Mouse (Mus musculus): ENCODE data around the gene Anapc11. TPM values are rescaled to one million over a fixed set of nuclear protein-coding genes. Genes with fewer than 3 reads are reported as not detected.
"Not testable (repeated sequence)": the region's sequence is repeated elsewhere in the genome, so short reads cannot be mapped to it uniquely, and the experiment has no call there.

The Anapc11 gene
- polyA plus RNA-seq, 1 experiment from 2014 or later = 267 TPM

DNA sequence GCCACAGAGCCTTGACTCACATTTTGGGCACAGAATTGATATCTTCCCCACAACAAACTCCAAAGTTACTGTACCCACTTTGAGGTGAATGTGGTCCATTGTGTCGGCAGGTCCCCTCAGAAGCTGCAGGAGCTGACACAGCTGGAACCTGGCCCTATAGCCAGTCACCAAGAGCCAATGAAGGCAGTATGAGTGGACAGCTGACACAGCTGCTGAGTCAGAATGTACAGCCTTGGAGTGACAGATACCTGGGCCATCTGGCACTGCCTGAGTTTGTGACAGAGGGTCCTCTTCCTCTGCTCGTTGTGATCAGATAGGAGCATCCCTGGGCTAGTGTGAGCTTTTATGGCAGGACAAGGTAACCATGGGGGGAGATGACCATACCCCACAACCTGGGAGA, 43.0 kb upstream of the Anapc11 start:
- Histone ChIP-seq H3K9me3 (ENCODE audit: control insufficient read depth, low read depth, low read length) (no peaks in the 10 kb centered on the region), H3K4me2 (replicated peaks; ENCODE audit: low read depth, low read length) (no peak overlapping the region), H3K36me3 (ENCODE audit: control insufficient read depth, insufficient read depth, low read length) (peaks cover 12% of the 10 kb centered on the region), H3K4me1 (ENCODE audit: control insufficient read depth, insufficient read depth, low read length) (peaks cover 2% of the 10 kb centered on the region; the same call in 1 of the 2 replicates), H3K9ac (replicated peaks; ENCODE audit: low read depth, low read length) (no peak overlapping the region), H3K27me3 (ENCODE audit: control insufficient read depth, insufficient read depth, low read length) (no peaks in the 10 kb centered on the region), H3K4me3 (ENCODE audit: low read depth, low read length) (no peak overlapping the region), H3K27ac (ENCODE audit: low read length) (no peak overlapping the region)
- 74% methylated on average over 2 of the region's 2 CpGs for WGBS
- ATAC-seq (ENCODE audit: insufficient number of reproducible peaks, insufficient read depth, low FRiP score, low read depth) = no peak

DNA sequence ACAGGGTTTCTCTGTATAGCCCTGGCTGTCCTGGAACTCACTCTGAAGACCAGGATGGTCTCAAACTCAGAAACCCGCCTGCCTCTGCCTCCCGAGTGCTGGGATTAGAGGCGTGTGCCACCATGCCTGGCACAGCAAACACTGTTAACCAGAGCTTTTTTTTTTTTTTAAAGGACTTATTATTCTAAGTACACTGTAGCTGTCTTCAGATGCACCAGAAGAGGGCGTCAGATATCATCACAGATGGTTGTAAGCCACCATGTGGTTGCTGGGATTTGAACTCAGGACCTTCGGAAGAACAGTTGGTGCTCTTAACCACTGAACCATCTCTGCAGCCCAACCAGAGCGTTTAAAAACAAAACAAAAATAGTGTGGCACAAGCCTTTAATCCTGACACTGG, 39.4 kb upstream of the Anapc11 start:
- ATAC-seq (ENCODE audit: insufficient number of reproducible peaks, insufficient read depth, low FRiP score, low read depth); H3K27ac ChIP-seq (ENCODE audit: low read length); H3K9ac ChIP-seq (replicated peaks; ENCODE audit: low read depth, low read length); H3K9me3 ChIP-seq (ENCODE audit: control insufficient read depth, low read depth, low read length); H3K4me3 ChIP-seq (ENCODE audit: low read depth, low read length); H3K27me3 ChIP-seq (ENCODE audit: control insufficient read depth, insufficient read depth, low read length); H3K4me1 ChIP-seq (ENCODE audit: control insufficient read depth, insufficient read depth, low read length); H3K4me2 ChIP-seq (replicated peaks; ENCODE audit: low read depth, low read length): not testable (repeated sequence)
- H3K36me3 ChIP-seq (ENCODE audit: control insufficient read depth, insufficient read depth, low read length) = peaks cover 47% of the 10 kb centered on the region
- 83% methylated on average over 6 of the region's 6 CpGs for WGBS

GRCm38 (mm10) chr11:120560952-120561728, 37.1 kb upstream of the Anapc11 start:
- no peak for ATAC-seq (ENCODE audit: insufficient number of reproducible peaks, insufficient read depth, low FRiP score, low read depth)
- no peak overlapping the region for H3K27ac ChIP-seq (ENCODE audit: low read length)
- WGBS = 91% methylated on average over 13 of the region's 13 CpGs
- no peaks in the 10 kb centered on the region for H3K4me1 ChIP-seq (ENCODE audit: control insufficient read depth, insufficient read depth, low read length)
- no peak overlapping the region for H3K9ac ChIP-seq (replicated peaks; ENCODE audit: low read depth, low read length)
- H3K4me3 ChIP-seq (ENCODE audit: low read depth, low read length) = no peak overlapping the region
- H3K4me2 ChIP-seq (replicated peaks; ENCODE audit: low read depth, low read length) = no peak overlapping the region
- H3K27me3 ChIP-seq (ENCODE audit: control insufficient read depth, insufficient read depth, low read length) = no peaks in the 10 kb centered on the region
- no peaks in the 10 kb centered on the region for H3K9me3 ChIP-seq (ENCODE audit: control insufficient read depth, low read depth, low read length)
- peaks cover 70% of the 10 kb centered on the region for H3K36me3 ChIP-seq (ENCODE audit: control insufficient read depth, insufficient read depth, low read length)

DNA sequence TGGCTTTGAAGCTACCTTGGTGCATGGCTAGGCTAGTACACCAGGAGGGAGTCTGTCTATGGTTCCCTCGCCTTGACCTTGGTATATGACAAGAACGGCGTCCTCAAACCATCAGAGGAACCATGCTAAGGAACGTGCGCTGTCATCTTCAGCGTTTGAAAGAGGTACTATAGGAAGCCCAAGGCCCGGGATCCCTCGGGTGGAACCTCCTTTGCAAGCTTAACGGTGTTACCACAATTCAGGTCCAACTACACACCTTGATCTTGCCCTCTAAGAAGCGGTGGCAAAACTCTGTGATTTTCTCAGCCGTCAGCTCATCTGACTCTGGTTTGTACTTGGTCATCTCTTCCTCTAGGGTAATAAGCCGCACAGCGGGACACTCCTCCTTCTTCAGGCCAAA, 35.3 kb upstream of the Anapc11 start:
- no peak overlapping the region for H3K4me3 ChIP-seq (ENCODE audit: low read depth, low read length)
- no peaks in the 10 kb centered on the region for H3K4me1 ChIP-seq (ENCODE audit: control insufficient read depth, insufficient read depth, low read length)
- no peaks in the 10 kb centered on the region for H3K27me3 ChIP-seq (ENCODE audit: control insufficient read depth, insufficient read depth, low read length)
- WGBS = 95% methylated on average over 13 of the region's 13 CpGs
- H3K9ac ChIP-seq (replicated peaks; ENCODE audit: low read depth, low read length) = no peak overlapping the region
- peaks cover 88% of the 10 kb centered on the region for H3K36me3 ChIP-seq (ENCODE audit: control insufficient read depth, insufficient read depth, low read length)
- no peak overlapping the region for H3K4me2 ChIP-seq (replicated peaks; ENCODE audit: low read depth, low read length)
- no peaks in the 10 kb centered on the region for H3K9me3 ChIP-seq (ENCODE audit: control insufficient read depth, low read depth, low read length)
- ATAC-seq (ENCODE audit: insufficient number of reproducible peaks, insufficient read depth, low FRiP score, low read depth) = no peak
- H3K27ac ChIP-seq (ENCODE audit: low read length) = no peak overlapping the region

DNA sequence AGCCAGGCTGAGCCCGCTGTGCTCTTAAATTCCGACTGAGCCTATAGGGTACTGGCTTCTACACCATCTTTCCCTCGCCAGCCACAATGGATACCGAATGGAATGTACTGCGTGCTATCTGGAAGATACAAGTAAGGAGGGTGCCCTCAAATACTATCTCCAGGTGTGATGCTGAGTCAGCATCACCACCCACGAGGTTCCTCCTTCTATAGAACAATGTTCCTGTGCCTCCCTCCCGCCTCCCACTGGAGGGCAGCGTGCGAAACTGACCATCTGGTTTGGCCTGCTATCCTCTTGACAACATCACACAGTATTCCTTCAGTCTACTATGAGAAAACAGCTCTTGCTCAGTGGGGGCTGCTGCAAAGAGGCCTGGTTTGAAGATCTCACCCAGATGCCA, 33.1 kb upstream of the Anapc11 start:
- Histone ChIP-seq H3K4me3 (ENCODE audit: low read depth, low read length) (no peak overlapping the region), H3K9me3 (ENCODE audit: control insufficient read depth, low read depth, low read length) (no peaks in the 10 kb centered on the region), H3K27ac (ENCODE audit: low read length) (no peak overlapping the region), H3K27me3 (ENCODE audit: control insufficient read depth, insufficient read depth, low read length) (no peaks in the 10 kb centered on the region), H3K4me1 (ENCODE audit: control insufficient read depth, insufficient read depth, low read length) (no peaks in the 10 kb centered on the region), H3K36me3 (ENCODE audit: control insufficient read depth, insufficient read depth, low read length) (peaks cover 93% of the 10 kb centered on the region), H3K4me2 (replicated peaks; ENCODE audit: low read depth, low read length) (no peak overlapping the region), H3K9ac (replicated peaks; ENCODE audit: low read depth, low read length) (no peak overlapping the region)
- WGBS = 84% methylated on average over 9 of the region's 9 CpGs
- no peak for ATAC-seq (ENCODE audit: insufficient number of reproducible peaks, insufficient read depth, low FRiP score, low read depth)

- Histone ChIP-seq H3K4me2 (replicated peaks; ENCODE audit: low read depth, low read length) (no peak overlapping the region), H3K4me1 (ENCODE audit: control insufficient read depth, insufficient read depth, low read length) (peaks cover 11% of the 10 kb centered on the region; the same call in 1 of the 2 replicates), H3K9me3 (ENCODE audit: control insufficient read depth, low read depth, low read length) (no peaks in the 10 kb centered on the region), H3K9ac (replicated peaks; ENCODE audit: low read depth, low read length) (no peak overlapping the region), H3K4me3 (ENCODE audit: low read depth, low read length) (no peak overlapping the region), H3K27me3 (ENCODE audit: control insufficient read depth, insufficient read depth, low read length) (no peaks in the 10 kb centered on the region), H3K36me3 (ENCODE audit: control insufficient read depth, insufficient read depth, low read length) (peaks cover 76% of the 10 kb centered on the region), H3K27ac (ENCODE audit: low read length) (no peak overlapping the region)
- WGBS = 92% methylated on average over 6 of the region's 6 CpGs
- no peak for ATAC-seq (ENCODE audit: insufficient number of reproducible peaks, insufficient read depth, low FRiP score, low read depth)
These were observed 29.9 kb upstream of the Anapc11 start for GRCm38 (mm10) chr11:120568324-120568723.

DNA sequence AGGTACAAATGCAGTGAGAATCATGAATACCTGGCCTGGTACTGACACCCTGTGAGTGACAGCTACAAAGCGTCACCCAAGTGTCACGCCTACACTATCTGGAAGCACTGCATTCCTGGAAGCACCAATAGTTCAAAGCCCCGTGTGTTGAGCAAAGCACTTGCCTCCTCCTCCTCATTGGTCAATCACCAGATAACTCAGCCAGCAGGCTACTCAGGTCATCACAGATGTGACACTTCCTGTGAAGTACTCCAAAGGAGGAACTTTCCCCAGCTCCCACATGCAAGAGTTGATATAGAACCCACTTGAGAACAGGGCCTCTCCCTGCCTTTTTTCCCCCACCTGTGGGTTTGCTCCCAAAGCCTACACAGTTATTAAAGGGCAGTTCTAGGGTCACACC, 27.1 kb upstream of the Anapc11 start:
- peaks cover 16% of the 10 kb centered on the region for H3K4me1 ChIP-seq (ENCODE audit: control insufficient read depth, insufficient read depth, low read length)
- H3K9ac ChIP-seq (replicated peaks; ENCODE audit: low read depth, low read length) = peak overlapping the region; percentile 94
- no peaks in the 10 kb centered on the region for H3K27me3 ChIP-seq (ENCODE audit: control insufficient read depth, insufficient read depth, low read length)
- H3K36me3 ChIP-seq (ENCODE audit: control insufficient read depth, insufficient read depth, low read length) = peaks cover 48% of the 10 kb centered on the region
- no peak for ATAC-seq (ENCODE audit: insufficient number of reproducible peaks, insufficient read depth, low FRiP score, low read depth)
- H3K4me2 ChIP-seq (replicated peaks; ENCODE audit: low read depth, low read length) = peak overlapping the region; percentile 91
- 70% methylated on average over 3 of the region's 3 CpGs for WGBS
- no peaks in the 10 kb centered on the region for H3K9me3 ChIP-seq (ENCODE audit: control insufficient read depth, low read depth, low read length)
- H3K4me3 ChIP-seq (ENCODE audit: low read depth, low read length) = peak overlapping the region; percentile 95
- H3K27ac ChIP-seq (ENCODE audit: low read length) = no peak overlapping the region

DNA sequence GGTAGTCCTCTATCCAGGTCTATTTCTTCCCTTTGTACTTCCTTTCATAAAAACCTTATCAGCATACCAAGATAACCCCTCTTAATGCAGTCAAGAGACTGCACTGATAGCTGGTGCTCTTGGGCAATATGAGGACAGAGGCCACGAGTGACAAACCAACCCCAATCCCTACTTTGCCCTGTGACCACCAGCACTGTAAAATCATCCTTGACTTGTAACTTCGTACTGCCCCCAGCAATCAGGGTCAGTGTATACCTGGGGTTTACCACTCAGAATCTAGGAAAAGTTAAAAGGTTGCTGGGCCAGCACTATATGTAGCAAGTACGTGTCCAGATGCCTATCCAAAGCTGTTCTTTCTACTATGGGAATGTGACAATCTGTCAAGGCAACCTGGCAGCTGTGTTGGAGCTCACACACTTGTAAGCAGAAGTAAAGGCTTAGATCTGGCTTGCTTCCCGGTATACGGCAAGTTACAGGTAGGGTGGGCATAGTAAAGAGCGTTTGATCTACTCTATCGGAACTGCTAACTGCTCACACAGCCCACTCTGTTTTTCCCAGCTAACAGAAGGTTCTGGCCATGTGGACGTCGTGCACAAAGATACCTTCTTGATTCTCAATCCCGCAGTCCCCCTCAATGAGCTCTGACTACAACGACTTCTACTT, 26.3 kb upstream of the Anapc11 start:
- Histone ChIP-seq H3K9me3 (ENCODE audit: control insufficient read depth, low read depth, low read length) (no peaks in the 10 kb centered on the region), H3K4me2 (replicated peaks; ENCODE audit: low read depth, low read length) (peak overlapping the region; percentile 91), H3K4me1 (ENCODE audit: control insufficient read depth, insufficient read depth, low read length) (peaks cover 16% of the 10 kb centered on the region), H3K27me3 (ENCODE audit: control insufficient read depth, insufficient read depth, low read length) (no peaks in the 10 kb centered on the region), H3K4me3 (ENCODE audit: low read depth, low read length) (peak overlapping the region; percentile 95), H3K9ac (replicated peaks; ENCODE audit: low read depth, low read length) (peak overlapping the region; percentile 94), H3K27ac (ENCODE audit: low read length) (peak overlapping the region; percentile 84), H3K36me3 (ENCODE audit: control insufficient read depth, insufficient read depth, low read length) (peaks cover 41% of the 10 kb centered on the region)
- whole genome bisulfite sequencing = 5% methylated on average over 11 of the region's 11 CpGs
- no peak for ATAC-seq (ENCODE audit: insufficient number of reproducible peaks, insufficient read depth, low FRiP score, low read depth)
